Comparison of ENCODE assay signal across 23 mouse cellular contexts in genomic region chr10:41003197-41003596, GRCm38 (mm10).
"Had no signal": no experiment of that assay in that cellular context is flagged by ENCODE, and none has a peak within 500 bp of the region (broad histone marks: within the 10 kb centered on the region; RNA-seq: fewer than 3 reads in every experiment).

No protein-coding gene starts in this region.

- H3K9ac ChIP-seq: limb, embryonic 12.5 days; limb, embryonic 15.5 days; liver, embryonic 14.5 days; liver, postnatal 0 days; lung, embryonic 15.5 days had no signal

- DNase-seq: kidney, adult 11 months; kidney, adult 8-10 months; kidney, postnatal 14 days; kidney, postnatal 4 days; left cerebral cortex, postnatal 4 days; liver, postnatal 0 days; lung, postnatal 10 days; lung, postnatal 36 days; midbrain, embryonic 14.5 days; right cerebral cortex, adult 18-20 months; right cerebral cortex, postnatal 14 days; right cerebral cortex, postnatal 4 days; thymus, adult 18-20 months; thymus, postnatal 4 days had no signal

- H3K4me1 ChIP-seq: limb, embryonic 12.5 days; limb, embryonic 15.5 days; lung, embryonic 15.5 days had no signal

- H3K27ac ChIP-seq: layer of hippocampus, adult 2 months; limb, embryonic 12.5 days; limb, embryonic 15.5 days; liver, embryonic 14.5 days; lung, embryonic 15.5 days; stomach, postnatal 0 days had no signal

- H3K4me3 ChIP-seq: layer of hippocampus, adult 2 months; limb, embryonic 12.5 days; limb, embryonic 15.5 days; lung, embryonic 15.5 days; megakaryocyte, embryonic 14.5 days had no signal

- ATAC-seq: liver, postnatal 0 days had no signal

- H3K36me3 ChIP-seq: limb, embryonic 12.5 days; limb, embryonic 15.5 days; lung, embryonic 15.5 days had no signal

- H3K27me3 ChIP-seq: limb, embryonic 12.5 days; limb, embryonic 15.5 days; lung, embryonic 15.5 days had no signal

- H3K4me2 ChIP-seq: limb, embryonic 12.5 days; limb, embryonic 15.5 days; liver, embryonic 11.5 days; lung, embryonic 15.5 days; midbrain, embryonic 11.5 days had no signal

- H3K9me3 ChIP-seq: limb, embryonic 12.5 days; limb, embryonic 15.5 days; lung, embryonic 15.5 days; megakaryocyte, embryonic 14.5 days had no signal
